Mouse (Mus musculus) erythroblast, embryonic 14.5 days (primary cell): ENCODE results near the gene Dhx16. TPM values are rescaled to one million over a fixed set of nuclear protein-coding genes. Genes with fewer than 3 reads are reported as not detected.

Experiments used
- H3K27me3 ChIP-seq: 2 replicates; pipeline ENCODE4 v1.6.1; 2012; ENCODE audit warnings: inconsistent platforms; ENCODE audit not compliant: control insufficient read depth
- H3K36me3 ChIP-seq: 2 replicates; pipeline ENCODE4 v1.6.1; 2012; ENCODE audit warnings: mild to moderate bottlenecking, inconsistent platforms; ENCODE audit not compliant: control insufficient read depth
- H3K4me1 ChIP-seq: 2 replicates; pipeline ENCODE4 v1.6.1; 2012; ENCODE audit warnings: inconsistent platforms; ENCODE audit not compliant: control insufficient read depth
- H3K4me3 ChIP-seq: replicated peaks from 2 replicates; pipeline ENCODE3; 2012; ENCODE audit warnings: moderate library complexity, mild to moderate bottlenecking, inconsistent platforms
- H3K9me3 ChIP-seq: 2 replicates; pipeline ENCODE4 v1.6.1; 2012; ENCODE audit warnings: low read length, inconsistent platforms, mixed read lengths; ENCODE audit not compliant: control insufficient read depth
- GATA1 ChIP-seq: IDR thresholded peaks from 2 replicates; pipeline ENCODE4 v1.6.1; 2012; ENCODE audit warnings: low read length, inconsistent platforms, mixed read lengths
- TAL1 ChIP-seq: IDR thresholded peaks from 3 replicates; pipeline ENCODE4 v1.6.1; 2012; ENCODE audit warnings: low read length, inconsistent platforms, mixed read lengths
- polyA plus RNA-seq: library from polyadenylated mRNA; stranded (reverse); fragments of >175 nt; gene quantifications from 2 replicates; pipeline ENCODE4 v1.2.3, GENCODE M21; 2012

The Dhx16 gene
- polyA plus RNA-seq: 5.0 and 5.2 TPM in 2 replicates

- H3K4me3 ChIP-seq: peak within 1 kb of the TSS; percentile 99
- TF ChIP-seq GATA1 (no peak), TAL1 (no peak)
- H3K27me3 ChIP-seq: no peaks in the 10 kb centered on the region
- H3K36me3 ChIP-seq: peaks cover 37% of the 10 kb centered on the region
- H3K4me1 ChIP-seq: peaks cover 36% of the 10 kb centered on the region
- H3K9me3 ChIP-seq: peaks cover 8% of the 10 kb centered on the region
Measured at GRCm38 (mm10) chr17:35879245-35880057, at the start of gene Dhx16. Dhx16 (plus strand) TSS chr17:35879819.

- no peaks in the 10 kb centered on the region; the same call in 1 of the 2 replicates for H3K27me3 ChIP-seq
- H3K9me3 ChIP-seq: no peaks in the 10 kb centered on the region; the same call in 1 of the 2 replicates
- TF ChIP-seq GATA1: no peak
- TF ChIP-seq TAL1: no peak
- H3K36me3 ChIP-seq: peaks cover 95% of the 10 kb centered on the region
- peaks cover 63% of the 10 kb centered on the region for H3K4me1 ChIP-seq
- H3K4me3 ChIP-seq: no peak overlapping the region
Measured at GRCm38 (mm10) chr17:35832400-35833238, 47.0 kb upstream of the Dhx16 start.

- Histone ChIP-seq H3K27me3 (no peaks in the 10 kb centered on the region; the same call in 1 of the 2 replicates), H3K9me3 (no peaks in the 10 kb centered on the region; the same call in 1 of the 2 replicates), H3K36me3 (peaks cover 89% of the 10 kb centered on the region), H3K4me1 (peaks cover 64% of the 10 kb centered on the region), H3K4me3 (no peak overlapping the region)
- no peak for TF ChIP-seq GATA1
- TF ChIP-seq TAL1: no peak
Measured at GRCm38 (mm10) chr17:35833239-35833751, 46.3 kb upstream of the Dhx16 start.

- no peaks in the 10 kb centered on the region; the same call in 1 of the 2 replicates for H3K27me3 ChIP-seq
- peaks cover 70% of the 10 kb centered on the region for H3K4me1 ChIP-seq
- H3K9me3 ChIP-seq: no peaks in the 10 kb centered on the region; the same call in 1 of the 2 replicates
- no peak overlapping the region for H3K4me3 ChIP-seq
- no peak for TF ChIP-seq GATA1
- H3K36me3 ChIP-seq: peaks cover 85% of the 10 kb centered on the region
Measured at GRCm38 (mm10) chr17:35833894-35834293, 45.7 kb upstream of the Dhx16 start.

- TF ChIP-seq GATA1 (no peak), TAL1 (no peak)
- peaks cover 74% of the 10 kb centered on the region for H3K4me1 ChIP-seq
- H3K4me3 ChIP-seq: peak overlapping the region; percentile 78
- no peaks in the 10 kb centered on the region; the same call in 1 of the 2 replicates for H3K9me3 ChIP-seq
- peaks cover 77% of the 10 kb centered on the region for H3K36me3 ChIP-seq
- H3K27me3 ChIP-seq: no peaks in the 10 kb centered on the region; the same call in 1 of the 2 replicates
Measured at GRCm38 (mm10) chr17:35834696-35835422, 44.8 kb upstream of the Dhx16 start.

GRCm38 (mm10) chr17:35835424-35836140, 44.0 kb upstream of the Dhx16 start:
- Histone ChIP-seq H3K4me3 (peak overlapping the region; percentile 78), H3K4me1 (peaks cover 74% of the 10 kb centered on the region), H3K36me3 (peaks cover 69% of the 10 kb centered on the region), H3K27me3 (no peaks in the 10 kb centered on the region; the same call in 1 of the 2 replicates), H3K9me3 (no peaks in the 10 kb centered on the region; the same call in 1 of the 2 replicates)
- no peak for TF ChIP-seq GATA1
- no peak for TF ChIP-seq TAL1

GRCm38 (mm10) chr17:35836178-35836965, 43.2 kb upstream of the Dhx16 start:
- Histone ChIP-seq H3K36me3 (peaks cover 61% of the 10 kb centered on the region), H3K27me3 (no peaks in the 10 kb centered on the region; the same call in 1 of the 2 replicates), H3K9me3 (no peaks in the 10 kb centered on the region; the same call in 1 of the 2 replicates), H3K4me1 (peaks cover 70% of the 10 kb centered on the region), H3K4me3 (peak overlapping the region; percentile 78)
- no peak for TF ChIP-seq TAL1
- no peak; the same call in 1 of the 2 replicates for TF ChIP-seq GATA1
